Mouse (Mus musculus) central nervous system, embryonic 14 days (tissue): ENCODE results near the gene Tmem14c. TPM values are rescaled to one million over a fixed set of nuclear protein-coding genes. Genes with fewer than 3 reads are reported as not detected.

Source experiments
- polyA plus RNA-seq: library from polyadenylated mRNA; depleted of rRNA; stranded (reverse); fragments of >200 nt; gene quantifications from 2 replicates; pipeline ENCODE4 v1.2.3, GENCODE M21; 2012; rRNA removed

Gene Tmem14c
- 71.2 and 76.9 TPM in 2 replicates for polyA plus RNA-seq

DNA sequence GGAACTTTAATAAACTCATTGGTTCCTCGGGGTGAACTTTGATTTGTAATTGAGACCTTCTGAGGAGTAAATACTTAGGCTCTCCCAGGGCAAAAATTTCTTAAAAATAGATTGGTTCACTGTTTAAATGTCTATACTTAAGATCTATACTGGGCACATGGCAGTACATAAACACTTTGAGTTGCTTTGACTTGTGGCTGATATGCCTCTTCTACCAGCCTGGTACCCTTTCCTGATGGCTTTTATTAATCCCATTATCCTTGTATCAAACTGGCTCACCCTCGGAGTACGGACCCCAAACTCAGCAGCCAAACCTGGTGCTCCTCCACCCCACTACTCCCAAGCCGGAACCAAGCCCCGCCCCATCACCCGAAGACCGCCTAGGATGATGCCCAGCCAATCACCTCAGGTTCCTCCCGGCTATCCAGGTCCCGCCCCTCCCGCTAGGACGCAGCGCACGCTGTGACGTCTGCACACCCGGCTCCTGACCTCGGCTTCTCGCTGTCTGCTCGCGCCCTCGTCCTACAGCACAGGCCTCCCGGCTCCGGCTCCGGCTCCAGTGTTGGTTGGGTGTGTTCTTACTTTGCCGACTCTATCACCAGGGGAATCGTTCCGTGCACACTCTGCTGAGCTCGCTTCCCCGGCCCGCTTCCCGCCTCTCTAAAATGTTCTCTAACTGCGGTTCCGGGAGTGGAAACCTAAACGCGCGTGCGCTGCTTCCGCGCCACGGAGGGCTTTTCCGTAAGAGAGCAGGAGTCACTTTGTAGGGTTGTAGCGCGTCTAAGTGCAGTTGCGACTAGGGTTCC lies at the start of gene Tmem14c:
Tmem14c (plus strand) TSS at position 464 of the 806 bp plus-strand sequence.

DNA sequence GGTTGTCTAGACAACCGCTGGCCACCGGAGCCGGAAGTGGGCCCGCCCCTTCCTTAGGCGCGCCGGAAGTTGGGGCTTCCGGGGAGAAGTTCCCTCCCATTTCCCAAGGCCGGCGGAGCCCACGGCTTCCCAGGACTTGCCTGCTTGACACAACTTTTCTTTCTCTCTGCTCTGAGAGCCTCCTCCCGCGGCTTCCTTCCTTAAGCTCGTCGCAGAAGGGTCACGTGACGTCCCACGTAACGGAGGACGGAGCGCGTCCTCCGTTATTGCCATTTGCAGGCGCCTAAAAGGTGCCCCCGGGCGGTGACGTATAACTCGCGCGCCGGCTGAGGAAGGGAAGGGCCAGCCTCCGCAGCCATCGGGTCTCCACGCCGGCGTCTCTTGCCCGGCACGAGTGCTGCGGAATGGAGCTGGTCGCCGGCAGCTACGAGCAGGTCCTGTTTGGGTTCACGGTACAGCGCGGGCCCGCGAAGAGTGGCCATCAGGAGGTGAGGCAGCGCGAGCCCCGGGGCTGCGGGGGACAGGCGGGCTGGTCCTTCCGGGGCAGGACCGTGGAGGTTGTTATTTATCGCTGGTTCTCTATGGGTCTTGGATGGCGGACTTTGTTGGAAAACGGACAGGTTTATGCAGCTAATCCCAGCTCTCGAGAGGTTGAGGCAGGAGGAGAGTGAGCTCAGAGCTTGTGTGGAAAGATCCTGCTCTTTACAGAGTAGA lies 15.0 kb upstream of the Tmem14c start, which contains the start of gene Pak1ip1:
Pak1ip1 (plus strand) TSS at position 98 of the 714 bp plus-strand sequence.

Other genes with a start within 250 kb of the Tmem14c start
- 3.4 and 3.6 TPM in 2 replicates for gene Gcnt2, start 156.5 kb upstream of the Tmem14c start, polyA plus RNA-seq
- 64.3 and 75.2 TPM in 2 replicates for gene Pak1ip1, start 15.3 kb upstream of the Tmem14c start, polyA plus RNA-seq
- gene Mak, start 63.4 kb downstream of the Tmem14c start, polyA plus RNA-seq = 1.4 and 1.6 TPM in 2 replicates
- gene Gcm2, start 94.7 kb downstream of the Tmem14c start, polyA plus RNA-seq = 0.06 TPM in 1 of 2 replicates, not detected in the other
- gene Sycp2l, start 98.0 kb downstream of the Tmem14c start, polyA plus RNA-seq = 0.01 and 0.04 TPM in 2 replicates
- 25.1 and 30.4 TPM in 2 replicates for gene Elovl2, start 204.1 kb downstream of the Tmem14c start, polyA plus RNA-seq
- 15.3 and 16.1 TPM in 2 replicates for gene Smim13, start 233.6 kb downstream of the Tmem14c start, polyA plus RNA-seq